Mouse (Mus musculus) neural tube, embryonic 15.5 days (tissue): ENCODE measurements around the gene Slc48a1. TPM values are rescaled to one million over a fixed set of nuclear protein-coding genes. Genes with fewer than 3 reads are reported as not detected.

Experiments used
- ATAC-seq: fragments of 200-750 bp; cut with Nextera tagmentation; 2 replicates; pipeline ENCODE4 v1.8.0; 2017; ENCODE audit warnings: mild to moderate bottlenecking, moderate TSS enrichment, moderate library complexity; ENCODE audit not compliant: low FRiP score
- H3K27ac ChIP-seq: fragments of 300-500 bp; sonication (generic); replicated peaks from 2 replicates; pipeline ENCODE4 v1.5.1; 2015; ENCODE audit warnings: mild to moderate bottlenecking, inconsistent platforms
- H3K27me3 ChIP-seq: fragments of 300-500 bp; sonication (generic); replicated peaks from 2 replicates; pipeline ENCODE4 v1.6.1; 2015; ENCODE audit warnings: inconsistent platforms
- H3K36me3 ChIP-seq: fragments of 300-500 bp; sonication (generic); 2 replicates; pipeline ENCODE4 v1.6.1; 2015; ENCODE audit warnings: inconsistent platforms
- H3K4me1 ChIP-seq: fragments of 300-500 bp; sonication (generic); 2 replicates; pipeline ENCODE4 v1.6.1; 2015; ENCODE audit warnings: inconsistent platforms
- H3K4me2 ChIP-seq: fragments of 300-500 bp; sonication (generic); 2 replicates; pipeline ENCODE4 v1.6.1; 2015; ENCODE audit warnings: inconsistent platforms, mild to moderate bottlenecking, moderate library complexity
- H3K4me3 ChIP-seq: fragments of 300-500 bp; sonication (generic); replicated peaks from 2 replicates; pipeline ENCODE4 v1.5.1; 2015; ENCODE audit warnings: mild to moderate bottlenecking, inconsistent platforms
- H3K9ac ChIP-seq: fragments of 300-500 bp; sonication (generic); replicated peaks from 2 replicates; pipeline ENCODE4 v1.6.1; 2015; ENCODE audit warnings: mild to moderate bottlenecking, inconsistent platforms
- H3K9me3 ChIP-seq: fragments of 300-500 bp; sonication (generic); replicated peaks from 2 replicates; pipeline ENCODE4 v1.6.1; 2016; ENCODE audit warnings: inconsistent platforms
- WGBS: fragments of 180-500 bp; shearing (Covaris S2); methylation state at CpG from one replicate; pipeline ENCODE4 v1.1.7; 2015; ENCODE audit warnings: mixed read lengths; 5-methylcytosine and 5-hydroxymethylcytosine counted together
- polyA plus RNA-seq: library from polyadenylated mRNA; unstranded; fragments of >200 nt; fragmentation: Nextera tagmentation; extraction: Ambion mirVana; gene quantifications from 2 replicates; pipeline ENCODE4 v1.2.1, GENCODE M21; 2015

Gene Slc48a1
- polyA plus RNA-seq, 1 experiment from 2014 or later: 101 TPM

DNA sequence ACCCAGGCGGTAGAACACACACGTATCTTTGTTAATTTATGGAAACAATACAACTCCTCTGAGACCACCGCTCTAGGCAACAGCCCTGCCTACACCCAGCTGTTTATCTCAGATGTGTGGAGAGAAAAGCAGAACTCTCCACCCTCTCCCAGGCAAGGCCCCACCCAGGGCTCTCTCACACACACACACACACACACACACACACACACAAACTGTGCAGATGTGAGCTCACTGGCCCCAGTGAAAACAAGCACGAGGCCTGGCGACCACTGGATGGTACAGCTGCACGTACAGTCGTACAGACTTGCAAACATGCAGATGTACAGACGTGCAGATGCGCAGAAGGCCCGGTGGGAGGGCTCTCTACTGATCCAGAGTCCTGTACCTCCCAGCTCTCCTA, 33.4 kb upstream of the Slc48a1 start:
- Histone ChIP-seq H3K27ac (peak overlapping the region; percentile 33), H3K4me2 (no peak overlapping the region), H3K4me3 (no peak overlapping the region), H3K9ac (no peak overlapping the region), H3K4me1 (peaks cover 14% of the 10 kb centered on the region), H3K36me3 (no peaks in the 10 kb centered on the region), H3K27me3 (no peaks in the 10 kb centered on the region), H3K9me3 (no peaks in the 10 kb centered on the region)
- WGBS: 47% methylated on average over 10 of the region's 10 CpGs
- ATAC-seq: peak; percentile 64; the same call in 1 of the 2 replicates

- no peak overlapping the region for H3K4me2 ChIP-seq
- no peaks in the 10 kb centered on the region for H3K36me3 ChIP-seq
- H3K27me3 ChIP-seq: no peaks in the 10 kb centered on the region
- H3K27ac ChIP-seq: peak overlapping the region; percentile 33
- no peak overlapping the region for H3K9ac ChIP-seq
- H3K9me3 ChIP-seq: no peaks in the 10 kb centered on the region
- H3K4me1 ChIP-seq: peaks cover 18% of the 10 kb centered on the region
- ATAC-seq: no peak
- no peak overlapping the region for H3K4me3 ChIP-seq
- 65% methylated on average over 10 of the region's 10 CpGs for WGBS
Measured at GRCm38 (mm10) chr15:97745331-97745730, 33.0 kb upstream of the Slc48a1 start.

DNA sequence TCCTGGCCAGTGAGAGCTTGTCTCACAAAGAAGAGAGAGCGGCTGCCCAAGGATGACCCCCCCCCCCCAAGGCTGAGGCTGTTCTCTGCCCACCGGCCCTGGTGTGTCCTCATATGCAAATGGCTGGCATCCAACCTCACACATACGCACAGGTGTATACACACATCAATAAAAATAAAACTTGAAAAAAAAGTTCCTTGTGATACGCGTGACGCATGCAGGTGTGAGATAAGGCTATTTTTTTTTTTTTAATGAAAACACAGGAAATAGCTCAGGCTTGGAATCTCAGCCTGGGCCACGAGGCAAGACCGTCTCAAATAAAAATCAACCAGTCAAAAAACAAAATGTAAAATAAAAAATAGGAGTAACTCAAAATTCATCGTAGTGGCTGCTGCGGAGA, 32.0 kb upstream of the Slc48a1 start:
- Histone ChIP-seq H3K4me3 (no peak overlapping the region), H3K27ac (no peak overlapping the region), H3K9me3 (no peaks in the 10 kb centered on the region), H3K9ac (no peak overlapping the region), H3K4me1 (peaks cover 26% of the 10 kb centered on the region), H3K36me3 (no peaks in the 10 kb centered on the region), H3K27me3 (no peaks in the 10 kb centered on the region), H3K4me2 (no peak overlapping the region)
- 94% methylated on average over 10 of the region's 10 CpGs for WGBS
- ATAC-seq: no peak

DNA sequence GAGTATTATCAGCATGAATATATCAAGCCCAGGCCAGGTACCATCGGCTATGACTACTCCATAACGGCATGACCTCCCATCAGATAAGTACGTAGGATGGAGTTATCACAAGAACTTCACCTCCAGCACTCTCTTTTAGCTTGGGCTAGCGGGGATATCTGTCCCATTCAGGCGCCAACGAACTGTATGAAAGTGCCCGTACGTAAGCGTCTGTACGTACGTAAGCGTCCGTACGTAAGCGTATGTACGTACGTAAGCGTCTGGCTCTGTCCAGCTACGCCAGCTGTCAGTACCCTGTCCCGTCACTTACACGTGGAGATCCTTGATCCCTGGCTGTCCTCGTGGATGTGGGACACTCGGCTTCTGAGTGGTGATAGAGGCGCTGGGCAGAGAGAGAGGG, 31.6 kb upstream of the Slc48a1 start:
- ATAC-seq: no peak
- H3K27ac ChIP-seq: no peak overlapping the region
- H3K4me2 ChIP-seq: no peak overlapping the region
- H3K27me3 ChIP-seq: no peaks in the 10 kb centered on the region
- 96% methylated on average over 24 of the region's 24 CpGs for WGBS
- H3K9ac ChIP-seq: no peak overlapping the region
- no peaks in the 10 kb centered on the region for H3K36me3 ChIP-seq
- no peaks in the 10 kb centered on the region for H3K9me3 ChIP-seq
- H3K4me3 ChIP-seq: no peak overlapping the region
- H3K4me1 ChIP-seq: peaks cover 26% of the 10 kb centered on the region

- Histone ChIP-seq H3K9me3 (no peaks in the 10 kb centered on the region), H3K36me3 (no peaks in the 10 kb centered on the region), H3K4me3 (no peak overlapping the region), H3K4me1 (peaks cover 23% of the 10 kb centered on the region), H3K27me3 (no peaks in the 10 kb centered on the region), H3K9ac (no peak overlapping the region), H3K4me2 (no peak overlapping the region), H3K27ac (no peak overlapping the region)
- no peak for ATAC-seq
- 92% methylated on average over 4 of the region's 4 CpGs for WGBS
Measured at GRCm38 (mm10) chr15:97747486-97747885, 30.8 kb upstream of the Slc48a1 start.

DNA sequence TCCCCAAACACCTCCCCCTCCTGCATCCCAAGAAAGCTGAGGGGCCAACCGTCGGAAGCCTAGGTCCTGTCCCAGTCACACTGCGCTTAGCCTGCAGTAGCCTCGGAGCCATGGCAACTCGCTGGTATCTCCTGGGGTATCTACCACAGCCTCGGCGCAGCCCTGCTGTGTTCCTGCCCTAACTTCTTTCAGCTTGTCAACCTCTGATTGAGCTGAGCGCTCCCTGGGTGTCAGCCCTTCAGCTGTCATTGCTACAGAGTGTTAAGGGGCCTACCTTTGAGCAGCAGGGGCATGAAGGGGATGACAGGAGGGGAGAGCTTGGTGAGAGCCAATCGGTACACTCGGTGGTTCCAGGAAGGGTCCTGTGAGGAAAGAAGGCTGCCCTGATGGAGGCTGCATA, 30.0 kb upstream of the Slc48a1 start:
- no peaks in the 10 kb centered on the region for H3K27me3 ChIP-seq
- no peak overlapping the region for H3K4me2 ChIP-seq
- H3K4me1 ChIP-seq: peaks cover 23% of the 10 kb centered on the region
- 34% methylated on average over 10 of the region's 10 CpGs for WGBS
- H3K9me3 ChIP-seq: no peaks in the 10 kb centered on the region
- no peak for ATAC-seq
- no peak overlapping the region for H3K4me3 ChIP-seq
- H3K9ac ChIP-seq: no peak overlapping the region
- no peak overlapping the region for H3K27ac ChIP-seq
- no peaks in the 10 kb centered on the region for H3K36me3 ChIP-seq

GRCm38 (mm10) chr15:97748964-97749363, 29.4 kb upstream of the Slc48a1 start:
- 89% methylated on average over 4 of the region's 4 CpGs for WGBS
- H3K4me3 ChIP-seq: no peak overlapping the region
- no peaks in the 10 kb centered on the region for H3K9me3 ChIP-seq
- peaks cover 23% of the 10 kb centered on the region for H3K4me1 ChIP-seq
- no peak for ATAC-seq
- no peak overlapping the region for H3K4me2 ChIP-seq
- H3K27me3 ChIP-seq: no peaks in the 10 kb centered on the region
- no peak overlapping the region for H3K27ac ChIP-seq
- no peaks in the 10 kb centered on the region for H3K36me3 ChIP-seq
- H3K9ac ChIP-seq: no peak overlapping the region

DNA sequence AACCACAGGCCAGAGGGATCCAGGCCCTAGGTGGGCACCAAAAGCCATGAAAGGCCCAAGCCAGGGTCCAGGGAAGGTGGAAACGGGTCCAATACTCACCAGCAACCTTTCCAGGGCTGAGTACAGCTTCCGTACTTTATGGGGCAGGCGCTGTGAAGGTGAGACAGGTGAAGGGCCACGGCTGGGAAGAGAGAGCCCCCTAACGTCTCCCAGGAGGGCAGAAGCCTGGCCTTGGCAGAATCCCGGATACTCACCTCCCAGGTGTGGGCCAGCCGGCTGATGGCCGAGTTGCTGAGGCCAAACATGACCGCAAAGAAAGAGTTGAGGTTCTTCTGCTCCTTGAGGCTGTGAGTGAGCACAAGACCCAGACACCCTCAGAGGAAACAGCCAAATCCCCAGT, 28.9 kb upstream of the Slc48a1 start:
- Histone ChIP-seq H3K27me3 (no peaks in the 10 kb centered on the region), H3K9ac (no peak overlapping the region), H3K4me1 (peaks cover 23% of the 10 kb centered on the region), H3K27ac (no peak overlapping the region), H3K4me3 (no peak overlapping the region), H3K9me3 (no peaks in the 10 kb centered on the region), H3K36me3 (no peaks in the 10 kb centered on the region), H3K4me2 (no peak overlapping the region)
- 97% methylated on average over 9 of the region's 9 CpGs for WGBS
- ATAC-seq: no peak

DNA sequence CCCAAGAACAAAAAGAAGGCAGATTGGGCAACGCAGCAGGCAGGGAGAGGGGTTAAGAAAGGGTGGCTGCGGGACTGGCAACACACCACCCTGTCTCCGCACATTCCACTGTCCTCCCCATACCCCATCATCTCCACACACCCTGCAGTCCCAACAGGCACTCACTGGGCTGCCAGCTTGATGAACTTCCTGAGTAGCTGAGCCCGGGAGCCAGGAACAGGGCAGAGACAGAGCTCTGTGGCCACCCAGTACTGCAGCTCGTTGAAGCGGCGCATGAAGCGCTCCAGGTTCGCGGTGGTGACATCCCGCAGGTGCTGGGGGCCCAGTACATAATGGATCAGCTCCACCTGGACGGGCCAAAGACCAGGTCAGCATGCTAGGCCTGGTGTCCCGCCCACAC, 28.5 kb upstream of the Slc48a1 start:
- ATAC-seq: no peak

GRCm38 (mm10) chr15:97750697-97751096, 27.6 kb upstream of the Slc48a1 start:
- H3K4me3 ChIP-seq: no peak overlapping the region
- ATAC-seq: peak; percentile 77
- no peaks in the 10 kb centered on the region for H3K36me3 ChIP-seq
- H3K9me3 ChIP-seq: no peaks in the 10 kb centered on the region
- 15% methylated on average over 12 of the region's 12 CpGs for WGBS
- H3K27me3 ChIP-seq: no peaks in the 10 kb centered on the region
- H3K9ac ChIP-seq: 0 out of 2 replicates have a peak overlapping the region, but pooled peaks have one; percentile 5
- peak overlapping the region; percentile 6; the same call in 1 of the 2 replicates for H3K4me2 ChIP-seq
- H3K27ac ChIP-seq: peak overlapping the region; percentile 54
- H3K4me1 ChIP-seq: peaks cover 17% of the 10 kb centered on the region

More for the DNA sequence above, 28.5 kb upstream of the Slc48a1 start:
- H3K36me3 ChIP-seq: no peaks in the 10 kb centered on the region
- H3K4me1 ChIP-seq: peaks cover 21% of the 10 kb centered on the region
- 89% methylated on average over 13 of the region's 13 CpGs for WGBS
- H3K9me3 ChIP-seq: no peaks in the 10 kb centered on the region
- H3K4me2 ChIP-seq: no peak overlapping the region
- peak overlapping the region; percentile 54; the same call in 1 of the 2 replicates for H3K27ac ChIP-seq
- no peak overlapping the region for H3K4me3 ChIP-seq
- no peak overlapping the region for H3K9ac ChIP-seq
- no peaks in the 10 kb centered on the region for H3K27me3 ChIP-seq

GRCm38 (mm10) chr15:97751676-97752075, 26.6 kb upstream of the Slc48a1 start:
- no peak overlapping the region for H3K4me2 ChIP-seq
- H3K4me1 ChIP-seq: peaks cover 20% of the 10 kb centered on the region
- no peak overlapping the region for H3K27ac ChIP-seq
- H3K4me3 ChIP-seq: no peak overlapping the region
- no peaks in the 10 kb centered on the region for H3K27me3 ChIP-seq
- H3K9me3 ChIP-seq: no peaks in the 10 kb centered on the region
- H3K9ac ChIP-seq: no peak overlapping the region
- no peak for ATAC-seq
- no peaks in the 10 kb centered on the region for H3K36me3 ChIP-seq
- WGBS: 83% methylated on average over 2 of the region's 2 CpGs

GRCm38 (mm10) chr15:97752491-97752890, 25.8 kb upstream of the Slc48a1 start:
- H3K4me1 ChIP-seq: peaks cover 20% of the 10 kb centered on the region
- WGBS: 96% methylated on average over 5 of the region's 5 CpGs
- H3K27ac ChIP-seq: no peak overlapping the region
- H3K4me3 ChIP-seq: no peak overlapping the region
- no peak for ATAC-seq
- 0 out of 2 replicates have a peak, but pooled peaks cover under 1% of the 10 kb centered on the region for H3K36me3 ChIP-seq
- H3K27me3 ChIP-seq: no peaks in the 10 kb centered on the region
- no peaks in the 10 kb centered on the region for H3K9me3 ChIP-seq
- no peak overlapping the region for H3K4me2 ChIP-seq
- no peak overlapping the region for H3K9ac ChIP-seq

DNA sequence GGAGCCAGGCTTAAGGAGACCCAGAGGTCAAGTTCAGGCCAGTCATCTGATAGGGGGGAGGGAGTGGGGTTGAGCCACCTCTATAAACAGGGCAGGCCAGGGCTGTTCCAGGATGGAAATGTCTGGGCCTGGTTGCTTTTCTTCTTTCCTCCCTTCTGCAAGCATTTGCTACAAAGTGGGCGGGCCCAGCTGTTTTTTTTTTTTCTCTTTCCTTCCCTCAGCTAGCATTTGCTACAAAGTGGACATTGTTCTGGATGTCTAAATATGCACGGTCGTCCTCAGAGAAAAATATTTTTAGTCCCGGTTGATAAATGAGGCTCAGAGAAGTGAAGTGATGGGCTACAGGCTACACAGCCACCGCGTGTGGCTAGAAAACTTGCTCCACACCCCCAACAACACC, 23.8 kb upstream of the Slc48a1 start:
- Histone ChIP-seq H3K9me3 (no peaks in the 10 kb centered on the region), H3K36me3 (peaks cover 17% of the 10 kb centered on the region), H3K27me3 (no peaks in the 10 kb centered on the region), H3K4me1 (peaks cover 20% of the 10 kb centered on the region), H3K4me3 (no peak overlapping the region), H3K4me2 (no peak overlapping the region), H3K27ac (no peak overlapping the region), H3K9ac (no peak overlapping the region)
- 61% methylated on average over 6 of the region's 6 CpGs for WGBS
- no peak for ATAC-seq
